Mouse (Mus musculus) kidney, postnatal 14 days (tissue): ENCODE measurements around the gene Spns2.
"Not testable (repeated sequence)": the region's sequence is repeated elsewhere in the genome, so short reads cannot be mapped to it uniquely, and the experiment has no call there.

ENCODE experiments used
- DNase-seq: peaks from one replicate; pipeline ENCODE4 v3.0.0; 2022; ENCODE audit warnings: mixed read lengths

Spns2 gene

GRCm38 (mm10) chr11:72435694-72436045, 54.0 kb downstream of the Spns2 start:
- peak; percentile 83 for DNase-seq

- DNase-seq: peak; percentile 83
Measured at GRCm38 (mm10) chr11:72434963-72435693, 54.6 kb downstream of the Spns2 start, which contains the start of gene Ggt6. Gene Ggt6, plus strand, starts transcription at chr11:72435526.

GRCm38 (mm10) chr11:72430311-72431068, 59.2 kb downstream of the Spns2 start:
- DNase-seq: not testable (repeated sequence)

- peak; percentile 85 for DNase-seq
Measured at GRCm38 (mm10) chr11:72429288-72429690, 60.4 kb downstream of the Spns2 start.

- peak; percentile 91 for DNase-seq
Measured at GRCm38 (mm10) chr11:72428694-72429093, 61.0 kb downstream of the Spns2 start.

GRCm38 (mm10) chr11:72426884-72427283, 62.8 kb downstream of the Spns2 start:
- no peak for DNase-seq

GRCm38 (mm10) chr11:72425201-72425600, 64.5 kb downstream of the Spns2 start:
- DNase-seq: no peak

- DNase-seq: no peak
Measured at GRCm38 (mm10) chr11:72423686-72424085, 66.0 kb downstream of the Spns2 start.

- no peak for DNase-seq
Measured at GRCm38 (mm10) chr11:72421518-72422278, 68.0 kb downstream of the Spns2 start.

GRCm38 (mm10) chr11:72420460-72421122, 69.1 kb downstream of the Spns2 start:
- no peak for DNase-seq

GRCm38 (mm10) chr11:72419006-72419405, 70.7 kb downstream of the Spns2 start:
- DNase-seq: no peak

GRCm38 (mm10) chr11:72418227-72418626, 71.5 kb downstream of the Spns2 start:
- peak; percentile 83 for DNase-seq

- no peak for DNase-seq
Measured at GRCm38 (mm10) chr11:72417376-72417775, 72.3 kb downstream of the Spns2 start.

GRCm38 (mm10) chr11:72416666-72417065, 73.0 kb downstream of the Spns2 start:
- no peak for DNase-seq

- no peak for DNase-seq
Measured at GRCm38 (mm10) chr11:72415155-72415554, 74.5 kb downstream of the Spns2 start.

GRCm38 (mm10) chr11:72413601-72414190, 76.0 kb downstream of the Spns2 start:
- DNase-seq: no peak

GRCm38 (mm10) chr11:72413016-72413415, 76.7 kb downstream of the Spns2 start:
- DNase-seq: no peak

- DNase-seq: no peak
Measured at GRCm38 (mm10) chr11:72411945-72412344, 77.8 kb downstream of the Spns2 start.

GRCm38 (mm10) chr11:72411093-72411921, 78.4 kb downstream of the Spns2 start, which contains the start of gene Smtnl2:
Gene Smtnl2, minus strand, starts transcription at chr11:72411713.
- DNase-seq: peak; percentile 97

- peak; percentile 91 for DNase-seq
Measured at GRCm38 (mm10) chr11:72410521-72411092, 79.1 kb downstream of the Spns2 start.
